Mouse (Mus musculus): Measurements from ENCODE around the gene Ddx4. TPM values are rescaled to one million over a fixed set of nuclear protein-coding genes. Genes with fewer than 3 reads are reported as not detected.
"Not testable (repeated sequence)": the region's sequence is repeated elsewhere in the genome, so short reads cannot be mapped to it uniquely, and the experiment has no call there.

The Ddx4 gene
- polyA plus RNA-seq, 1 experiment = not detected

- WGBS = 57% methylated on average over 4 of the region's 4 CpGs
- DNase-seq = no peak
- Histone ChIP-seq H3K4me3 (replicated peaks; ENCODE audit: extremely low read depth, low read depth, low read length) (no peak overlapping the region), H3K4me1 (ENCODE audit: control insufficient read depth, insufficient read depth, low read length) (no peaks in the 10 kb centered on the region)
- TF ChIP-seq POLR2A (IDR thresholded peaks at IDR 0.05; ENCODE audit: borderline replicate concordance, extremely low read depth, low read depth, low read length) (no peak), CTCF (IDR thresholded peaks at IDR 0.05; ENCODE audit: insufficient read depth, low read length) (no peak)
Observed at GRCm38 (mm10) chr13:112604411-112604810, 47.9 kb downstream of the Ddx4 start.

GRCm38 (mm10) chr13:112603839-112604238 is 48.4 kb downstream of the Ddx4 start:
- no peaks in the 10 kb centered on the region for H3K4me1 ChIP-seq (ENCODE audit: control insufficient read depth, insufficient read depth, low read length)
- 91% methylated on average over 1 of the region's 1 CpGs for WGBS
- no peak for DNase-seq
- no peak overlapping the region for H3K4me3 ChIP-seq (replicated peaks; ENCODE audit: extremely low read depth, low read depth, low read length)
- TF ChIP-seq POLR2A (IDR thresholded peaks at IDR 0.05; ENCODE audit: borderline replicate concordance, extremely low read depth, low read depth, low read length) = no peak
- no peak for TF ChIP-seq CTCF (IDR thresholded peaks at IDR 0.05; ENCODE audit: insufficient read depth, low read length)

GRCm38 (mm10) chr13:112602607-112603006 is 49.7 kb downstream of the Ddx4 start:
- no peak for TF ChIP-seq POLR2A (IDR thresholded peaks at IDR 0.05; ENCODE audit: borderline replicate concordance, extremely low read depth, low read depth, low read length)
- no peak for TF ChIP-seq CTCF (IDR thresholded peaks at IDR 0.05; ENCODE audit: insufficient read depth, low read length)
- Histone ChIP-seq H3K4me1 (ENCODE audit: control insufficient read depth, insufficient read depth, low read length) (no peaks in the 10 kb centered on the region), H3K4me3 (replicated peaks; ENCODE audit: extremely low read depth, low read depth, low read length) (no peak overlapping the region)
- WGBS = 84% methylated on average over 2 of the region's 2 CpGs
- no peak for DNase-seq

- not testable (repeated sequence) for DNase-seq; H3K4me3 ChIP-seq (replicated peaks; ENCODE audit: extremely low read depth, low read depth, low read length); H3K4me1 ChIP-seq (ENCODE audit: control insufficient read depth, insufficient read depth, low read length)
- WGBS = 92% methylated on average over 6 of the region's 8 CpGs
Observed at GRCm38 (mm10) chr13:112594260-112594659, 58.0 kb downstream of the Ddx4 start, which contains the start of gene Il31ra. TSS of gene Il31ra (minus strand) at chr13:112594360.

GRCm38 (mm10) chr13:112590254-112590653 is 62.0 kb downstream of the Ddx4 start:
- H3K4me3 ChIP-seq (replicated peaks; ENCODE audit: extremely low read depth, low read depth, low read length) = no peak overlapping the region
- DNase-seq = no peak
- no peaks in the 10 kb centered on the region for H3K4me1 ChIP-seq (ENCODE audit: control insufficient read depth, insufficient read depth, low read length)
- WGBS = 36% methylated on average over 2 of the region's 2 CpGs
- TF ChIP-seq POLR2A (IDR thresholded peaks at IDR 0.05; ENCODE audit: borderline replicate concordance, extremely low read depth, low read depth, low read length) (no peak), CTCF (IDR thresholded peaks at IDR 0.05; ENCODE audit: insufficient read depth, low read length) (no peak)

- no peak overlapping the region for H3K4me3 ChIP-seq (replicated peaks; ENCODE audit: extremely low read depth, low read depth, low read length)
- DNase-seq = no peak
- TF ChIP-seq CTCF (IDR thresholded peaks at IDR 0.05; ENCODE audit: insufficient read depth, low read length) = no peak
- TF ChIP-seq POLR2A (IDR thresholded peaks at IDR 0.05; ENCODE audit: borderline replicate concordance, extremely low read depth, low read depth, low read length) = no peak
- no peaks in the 10 kb centered on the region for H3K4me1 ChIP-seq (ENCODE audit: control insufficient read depth, insufficient read depth, low read length)
Observed at GRCm38 (mm10) chr13:112589625-112590024, 62.6 kb downstream of the Ddx4 start.

- Histone ChIP-seq H3K4me3 (replicated peaks; ENCODE audit: extremely low read depth, low read depth, low read length) (no peak overlapping the region), H3K4me1 (ENCODE audit: control insufficient read depth, insufficient read depth, low read length) (no peaks in the 10 kb centered on the region)
- TF ChIP-seq CTCF (IDR thresholded peaks at IDR 0.05; ENCODE audit: insufficient read depth, low read length) (no peak), POLR2A (IDR thresholded peaks at IDR 0.05; ENCODE audit: borderline replicate concordance, extremely low read depth, low read depth, low read length) (no peak)
- DNase-seq = no peak
- WGBS = 42% methylated on average over 7 of the region's 7 CpGs
Observed at GRCm38 (mm10) chr13:112584556-112585237, 67.6 kb downstream of the Ddx4 start.

- TF ChIP-seq CTCF (IDR thresholded peaks at IDR 0.05; ENCODE audit: insufficient read depth, low read length) = no peak
- no peak for TF ChIP-seq POLR2A (IDR thresholded peaks at IDR 0.05; ENCODE audit: borderline replicate concordance, extremely low read depth, low read depth, low read length)
- whole genome bisulfite sequencing = 81% methylated on average over 8 of the region's 8 CpGs
- H3K4me1 ChIP-seq (ENCODE audit: control insufficient read depth, insufficient read depth, low read length) = no peaks in the 10 kb centered on the region
- no peak overlapping the region for H3K4me3 ChIP-seq (replicated peaks; ENCODE audit: extremely low read depth, low read depth, low read length)
- DNase-seq = no peak
Observed at GRCm38 (mm10) chr13:112582291-112582690, 70.0 kb downstream of the Ddx4 start.

- no peak for TF ChIP-seq CTCF (IDR thresholded peaks at IDR 0.05; ENCODE audit: insufficient read depth, low read length)
- no peak for TF ChIP-seq POLR2A (IDR thresholded peaks at IDR 0.05; ENCODE audit: borderline replicate concordance, extremely low read depth, low read depth, low read length)
- DNase-seq = no peak
- WGBS = 90% methylated on average over 3 of the region's 3 CpGs
- Histone ChIP-seq H3K4me3 (replicated peaks; ENCODE audit: extremely low read depth, low read depth, low read length) (no peak overlapping the region), H3K4me1 (ENCODE audit: control insufficient read depth, insufficient read depth, low read length) (no peaks in the 10 kb centered on the region)
Observed at GRCm38 (mm10) chr13:112581796-112582195, 70.5 kb downstream of the Ddx4 start.

- TF ChIP-seq POLR2A (IDR thresholded peaks at IDR 0.05; ENCODE audit: borderline replicate concordance, extremely low read depth, low read depth, low read length) = no peak
- TF ChIP-seq CTCF (IDR thresholded peaks at IDR 0.05; ENCODE audit: insufficient read depth, low read length) = no peak
- Histone ChIP-seq H3K4me3 (replicated peaks; ENCODE audit: extremely low read depth, low read depth, low read length) (no peak overlapping the region), H3K4me1 (ENCODE audit: control insufficient read depth, insufficient read depth, low read length) (no peaks in the 10 kb centered on the region)
- no peak for DNase-seq
- 51% methylated on average over 11 of the region's 11 CpGs for WGBS
Observed at GRCm38 (mm10) chr13:112580590-112581320, 71.5 kb downstream of the Ddx4 start.

- not testable (repeated sequence) for H3K4me3 ChIP-seq (replicated peaks; ENCODE audit: extremely low read depth, low read depth, low read length); H3K4me1 ChIP-seq (ENCODE audit: control insufficient read depth, insufficient read depth, low read length)
- DNase-seq = peak; percentile 100
- 89% methylated on average over 11 of the region's 11 CpGs for WGBS
Observed at GRCm38 (mm10) chr13:112578041-112578440, 74.2 kb downstream of the Ddx4 start.

All from lung, adult 2 months (tissue).